Mouse (Mus musculus): Measurements from ENCODE around the gene Foxa3.
A peak's percentile ranks its signal among the peaks of the same experiment; 100 is the strongest.
"Not testable (repeated sequence)": the region's sequence is repeated elsewhere in the genome, so short reads cannot be mapped to it uniquely, and the experiment has no call there.

The Foxa3 gene

DNA sequence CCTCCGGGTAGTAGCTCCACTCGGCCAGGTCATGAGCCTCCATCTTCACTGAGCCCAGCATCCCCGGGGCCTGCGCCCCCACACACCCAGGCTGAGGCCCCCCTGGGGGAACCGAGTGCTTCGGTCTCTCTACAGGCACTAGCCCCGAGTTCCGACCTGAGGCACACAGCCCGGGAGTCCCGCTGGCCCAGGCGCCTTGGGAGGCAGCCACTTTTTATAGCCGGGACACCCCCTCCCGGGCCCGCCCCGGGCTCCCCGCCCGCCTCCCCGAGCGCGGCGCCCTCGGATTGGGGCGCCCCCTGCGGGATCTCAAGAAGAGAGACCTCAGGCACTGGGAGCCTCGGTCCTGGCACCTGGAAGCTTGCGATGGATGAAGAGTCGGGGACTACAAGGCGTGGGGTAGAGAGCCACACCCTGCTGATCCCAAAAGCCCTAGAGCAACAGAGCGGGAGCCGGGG is at the start of gene Foxa3:
Foxa3 (minus strand) TSS at position 182 of the 458 bp plus-strand sequence.
- no peak for DNase-seq (ENCODE audit: extremely low spot score, low read depth, low spot score)

DNA sequence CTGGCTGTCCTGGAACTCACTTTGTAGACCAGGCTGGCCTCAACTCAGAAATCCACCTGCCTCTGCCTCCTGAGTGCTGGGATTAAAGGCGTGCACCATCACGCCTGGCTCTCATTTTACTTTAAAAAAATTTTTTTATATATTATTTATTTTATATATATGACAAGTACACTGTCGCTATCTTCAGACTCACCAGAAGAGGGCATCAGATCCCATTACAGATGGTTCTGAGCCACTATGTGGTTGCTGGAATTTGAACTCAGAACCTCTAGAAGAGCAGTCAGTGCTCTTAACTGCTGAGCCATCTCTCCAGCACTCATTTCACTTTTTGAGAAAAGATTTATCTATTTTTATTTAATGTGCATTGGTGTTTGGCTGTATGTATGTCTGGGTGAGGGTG is 47.7 kb upstream of the Foxa3 start:
- DNase-seq (ENCODE audit: extremely low spot score, low read depth, low spot score), result not testable (repeated sequence)

DNA sequence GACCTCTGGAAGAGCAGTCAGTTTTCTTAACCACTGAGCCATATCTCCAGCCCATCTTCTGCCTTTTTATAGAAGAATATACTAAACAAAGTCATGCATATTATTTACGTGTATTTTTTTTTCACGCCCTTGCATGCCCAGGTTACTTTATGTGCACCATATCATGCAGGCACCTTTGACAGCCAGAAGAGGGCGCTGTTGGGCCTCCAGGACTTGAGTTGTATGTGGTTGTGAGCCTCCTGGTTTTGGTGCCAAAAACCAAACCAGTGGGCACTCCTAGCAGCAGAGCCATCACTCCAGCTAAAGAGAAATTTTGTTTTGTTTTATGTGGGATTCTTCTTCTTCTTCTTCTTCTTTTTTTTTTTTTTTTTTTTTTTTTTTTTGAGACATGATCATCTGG is 46.2 kb upstream of the Foxa3 start:
- DNase-seq (ENCODE audit: extremely low spot score, low read depth, low spot score), result no peak

DNA sequence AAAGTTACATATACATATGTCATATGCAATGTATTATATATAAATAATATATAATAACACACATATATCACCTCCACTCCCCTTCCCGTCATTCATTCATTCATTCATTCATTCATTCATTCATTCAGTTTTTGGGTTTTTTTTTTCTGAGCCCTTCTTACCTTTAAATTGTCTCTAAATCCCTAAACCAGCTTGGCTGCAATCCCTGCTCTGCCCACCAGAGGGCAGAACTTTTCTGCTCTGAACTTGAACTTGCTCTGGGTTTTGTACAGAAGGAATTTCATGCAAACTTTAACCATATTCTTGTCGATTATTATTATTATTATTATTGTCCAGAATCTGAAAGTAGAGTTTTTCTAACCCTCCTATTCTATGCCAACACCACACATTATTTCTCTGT is 45.4 kb upstream of the Foxa3 start:
- DNase-seq (ENCODE audit: extremely low spot score, low read depth, low spot score), result no peak

DNA sequence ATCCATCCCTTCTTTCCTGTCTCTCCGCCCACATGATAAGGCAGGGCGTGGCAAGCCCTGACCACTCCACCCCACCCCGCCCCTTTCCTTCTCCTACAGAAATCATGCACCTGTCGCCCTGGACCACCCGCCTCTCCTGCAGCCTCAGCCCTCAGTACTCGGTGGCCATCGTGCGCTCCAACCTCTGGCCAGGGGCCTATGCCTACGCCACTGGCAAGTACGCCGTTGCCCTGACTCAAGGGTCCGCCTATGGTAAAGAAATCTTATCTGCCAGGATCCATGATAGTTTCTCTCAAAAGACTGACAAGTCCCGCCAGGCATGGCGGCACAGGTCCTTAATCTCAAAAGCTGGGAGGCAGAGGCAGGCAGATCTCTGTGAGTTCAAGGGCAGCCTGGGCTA is 44.6 kb upstream of the Foxa3 start:
- no peak for DNase-seq (ENCODE audit: extremely low spot score, low read depth, low spot score)

DNA sequence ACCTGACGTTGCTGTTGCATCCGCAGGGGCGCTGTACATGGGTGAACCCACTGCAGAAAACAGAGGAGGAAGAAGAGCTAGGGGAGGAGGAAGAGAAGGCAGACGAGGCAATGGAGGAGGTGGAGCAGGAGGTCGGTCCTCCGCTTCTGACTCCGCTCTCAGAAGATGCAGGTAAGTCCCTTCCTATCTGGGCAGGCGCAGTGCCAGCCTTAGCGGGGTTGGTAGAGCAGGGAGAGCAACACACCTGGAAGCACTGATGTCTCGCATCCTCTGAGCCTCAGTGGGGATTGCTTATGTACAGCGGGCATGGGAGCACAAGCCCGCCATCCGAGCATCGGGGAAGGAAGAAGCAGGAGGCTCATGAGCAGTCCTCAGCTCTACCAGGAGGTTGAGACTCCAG is 43.7 kb upstream of the Foxa3 start:
- DNase-seq (ENCODE audit: extremely low spot score, low read depth, low spot score), result no peak

DNA sequence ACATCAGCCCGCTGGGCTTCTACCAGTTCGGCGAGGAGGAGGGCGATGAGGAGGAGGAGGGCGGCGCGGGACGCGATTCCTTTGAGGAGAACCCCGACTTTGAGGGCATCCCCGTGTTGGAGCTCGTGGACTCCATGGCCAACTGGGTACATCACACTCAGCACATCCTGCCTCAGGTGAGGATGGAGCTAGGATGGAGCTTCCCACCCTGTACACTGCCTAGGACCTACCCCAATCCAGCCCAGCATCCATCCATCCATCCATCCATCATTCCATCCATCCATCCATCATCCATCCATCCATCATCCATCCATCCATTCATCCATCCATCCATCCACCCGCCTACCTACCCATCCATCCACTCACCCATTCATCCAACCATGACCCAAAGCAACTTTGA is 42.6 kb upstream of the Foxa3 start:
- no peak for DNase-seq (ENCODE audit: extremely low spot score, low read depth, low spot score)

DNA sequence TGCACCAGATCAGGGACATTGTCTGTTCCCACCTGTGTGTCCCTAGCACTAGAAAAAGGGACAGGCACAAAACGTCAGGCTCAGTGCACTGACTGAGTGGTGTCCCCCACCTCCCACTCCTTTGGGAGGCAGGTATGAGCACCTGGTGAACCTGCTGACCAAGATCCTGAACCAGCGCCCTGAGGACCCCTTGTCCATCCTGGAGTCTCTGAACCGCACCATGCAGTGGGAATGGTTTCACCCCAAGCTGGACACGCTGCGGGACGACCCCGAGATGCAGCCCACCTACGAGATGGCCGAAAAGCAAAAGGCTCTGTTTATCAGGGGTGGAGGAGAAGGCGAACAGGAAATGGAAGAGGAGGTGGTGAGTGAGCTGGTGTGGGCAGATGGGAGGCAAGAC is 34.1 kb upstream of the Foxa3 start:
- no peak for DNase-seq (ENCODE audit: extremely low spot score, low read depth, low spot score)

DNA sequence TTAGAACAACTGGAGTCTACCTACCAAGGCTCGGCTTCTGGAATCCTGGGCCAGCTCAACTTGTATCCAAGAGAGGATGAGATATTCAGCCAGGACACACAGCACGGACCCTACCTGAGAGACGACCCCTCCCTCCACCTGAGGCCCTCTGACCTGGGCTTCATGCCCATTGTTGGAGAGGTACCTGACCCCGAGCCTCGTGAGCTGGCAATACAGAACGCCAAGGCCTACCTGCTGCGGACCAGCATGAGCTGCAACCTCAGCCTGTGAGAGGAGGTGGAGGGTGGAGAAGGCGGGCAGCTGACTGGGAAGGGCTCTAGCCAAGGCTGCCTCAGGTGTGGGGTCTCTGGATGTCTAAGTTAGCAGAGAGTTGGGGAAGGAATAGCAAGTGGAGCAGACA is 31.8 kb upstream of the Foxa3 start:
- no peak for DNase-seq (ENCODE audit: extremely low spot score, low read depth, low spot score)

DNA sequence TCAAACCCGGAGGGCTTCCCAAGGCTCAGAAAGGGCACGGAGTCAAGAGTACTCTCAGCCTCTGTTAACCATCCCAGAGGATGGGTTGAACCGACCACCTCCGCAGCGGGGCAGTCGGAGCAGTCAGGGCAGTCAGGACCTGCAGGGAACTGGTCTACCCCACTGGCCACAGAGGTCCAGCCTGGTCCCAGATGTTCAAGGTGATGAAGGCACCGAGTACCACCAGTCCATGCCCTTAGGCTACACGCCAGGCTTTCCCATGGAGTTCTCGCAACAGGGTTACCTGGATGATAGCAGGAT is 31.4 kb upstream of the Foxa3 start:
- DNase-seq (ENCODE audit: extremely low spot score, low read depth, low spot score), result no peak

DNA sequence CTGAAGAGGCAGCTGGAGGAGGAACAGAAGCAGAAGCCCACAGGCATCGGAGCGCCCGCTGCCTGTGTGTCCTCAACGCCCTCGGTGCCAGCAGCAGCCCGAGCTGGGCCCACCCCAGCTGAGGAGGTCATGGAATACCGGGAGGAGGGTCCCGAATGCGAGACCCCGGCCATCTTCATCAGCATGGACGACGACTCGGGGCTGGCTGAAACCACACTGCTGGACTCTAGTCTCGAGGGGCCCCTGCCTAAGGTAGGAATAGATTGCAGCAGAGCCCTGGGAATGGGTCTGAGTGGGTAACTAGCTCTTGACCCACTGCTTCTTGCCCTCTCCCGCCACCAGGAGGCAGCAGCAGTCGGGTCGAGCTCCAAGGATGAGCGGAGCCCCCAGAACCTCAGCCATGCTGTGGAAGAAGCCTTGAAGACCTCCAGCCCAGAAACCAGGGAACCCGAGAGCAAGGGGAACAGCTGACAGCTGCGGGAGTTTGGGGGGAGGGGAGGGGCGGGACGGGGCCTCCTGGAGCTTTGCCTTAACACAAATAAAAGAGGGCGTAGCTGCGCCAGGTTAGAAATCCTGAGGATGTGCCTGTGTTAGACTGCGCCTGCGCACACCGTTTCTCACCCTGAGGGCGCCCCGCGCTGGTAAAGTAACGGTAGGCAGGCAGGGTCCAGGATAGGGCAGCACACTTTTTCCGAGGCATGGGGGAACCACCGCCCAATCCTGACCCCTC is 30.9 kb upstream of the Foxa3 start, which contains the start of gene Rsph6a:
Rsph6a (plus strand) TSS at position 644 of the 730 bp plus-strand sequence.
- no peak for DNase-seq (ENCODE audit: extremely low spot score, low read depth, low spot score)

DNA sequence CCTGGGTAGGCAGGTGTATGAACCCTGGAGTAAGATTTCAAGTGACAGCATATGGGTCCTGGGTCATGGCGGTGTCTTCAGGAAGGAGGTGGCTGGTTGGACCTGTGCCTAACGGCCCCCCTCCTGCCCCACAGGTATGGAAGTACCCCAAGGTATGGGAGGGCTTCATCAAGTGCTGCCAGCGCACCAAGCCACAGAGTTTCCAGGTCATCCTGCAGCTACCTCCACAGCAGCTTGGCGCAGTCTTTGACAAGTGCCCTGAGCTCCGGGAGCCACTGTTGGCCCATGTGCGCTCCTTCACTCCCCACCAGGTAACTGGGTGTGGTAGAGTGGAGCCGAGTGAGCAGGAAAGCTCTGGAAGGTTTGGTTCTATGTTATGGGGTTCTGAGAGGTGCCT is 29.8 kb upstream of the Foxa3 start:
- no peak for DNase-seq (ENCODE audit: extremely low spot score, low read depth, low spot score)

DNA sequence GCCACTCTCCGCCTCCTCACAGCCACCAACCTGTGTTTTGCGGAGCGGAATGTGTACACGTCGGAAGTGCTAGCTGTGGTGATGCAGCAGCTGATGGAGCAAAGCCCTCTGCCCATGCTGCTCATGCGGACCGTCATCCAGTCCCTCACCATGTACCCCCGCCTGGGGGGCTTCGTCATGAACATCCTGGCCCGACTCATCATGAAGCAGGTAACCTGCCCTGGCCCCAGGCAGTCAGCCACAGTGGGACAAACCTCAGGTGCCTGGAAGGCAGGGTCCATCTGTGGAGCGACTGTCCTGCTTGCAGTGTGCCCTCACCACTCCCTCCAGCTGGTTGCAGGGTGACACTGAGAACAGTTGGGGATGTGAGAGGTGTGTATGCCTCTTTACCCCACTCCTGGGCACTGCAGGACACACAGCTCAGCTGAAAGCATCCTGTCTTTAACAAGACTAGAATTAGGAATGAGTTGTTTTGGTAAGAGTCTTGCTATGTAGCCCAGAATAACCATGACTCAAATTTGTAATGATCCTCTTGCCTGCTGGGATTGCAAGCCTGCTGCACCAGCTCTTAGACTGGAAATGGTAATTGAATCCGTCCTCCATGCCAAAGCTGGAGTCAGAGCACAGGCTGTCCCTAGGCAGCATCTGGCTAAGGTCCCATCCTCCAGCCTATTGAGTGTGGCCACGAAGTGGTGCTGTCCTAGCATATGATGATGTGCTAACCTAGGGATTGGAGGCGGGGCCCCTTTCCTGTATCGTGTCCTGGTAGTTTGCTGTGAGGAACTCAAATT is 29.2 kb upstream of the Foxa3 start:
- no peak for DNase-seq (ENCODE audit: extremely low spot score, low read depth, low spot score)

DNA sequence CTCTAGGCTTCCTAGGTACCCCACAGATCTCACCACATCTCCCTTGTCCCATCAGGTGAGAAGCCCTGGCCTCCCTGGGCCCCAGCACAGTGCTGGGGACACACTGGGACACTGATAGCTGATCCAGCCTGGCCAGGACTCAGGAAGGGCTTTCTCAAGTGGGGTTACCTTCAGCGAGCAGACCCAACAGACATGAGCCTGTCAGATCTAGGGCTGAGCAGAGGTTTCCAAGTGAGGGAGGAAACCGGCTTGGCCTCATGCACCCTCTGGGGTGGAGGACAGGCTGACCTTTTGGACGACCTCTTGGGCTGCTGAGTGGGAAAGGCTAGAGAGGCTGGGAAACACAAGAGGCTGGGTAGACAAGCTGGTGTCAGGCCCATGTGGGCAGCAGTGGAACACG is 27.8 kb upstream of the Foxa3 start:
- no peak for DNase-seq (ENCODE audit: extremely low spot score, low read depth, low spot score)

DNA sequence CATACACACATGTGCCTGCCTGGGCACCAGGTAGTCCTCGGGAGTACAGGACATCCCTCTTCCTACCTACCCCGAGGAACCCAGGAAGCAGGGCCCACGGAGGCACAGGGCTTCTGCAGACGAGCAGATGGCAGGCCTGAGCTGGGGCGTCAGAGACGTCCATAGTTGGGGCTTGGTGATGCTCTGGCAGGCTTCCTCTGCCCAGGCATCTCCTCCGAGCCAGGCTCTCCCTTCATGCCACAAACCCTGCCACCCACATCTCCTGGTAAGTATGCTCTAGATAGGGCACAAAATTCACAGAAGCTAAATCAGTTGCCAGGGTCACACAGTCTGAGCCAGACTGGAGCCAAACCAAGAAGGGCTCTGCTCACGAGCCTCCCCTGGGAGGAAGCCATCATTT is 26.8 kb upstream of the Foxa3 start:
- no peak for DNase-seq (ENCODE audit: extremely low spot score, low read depth, low spot score)

DNA sequence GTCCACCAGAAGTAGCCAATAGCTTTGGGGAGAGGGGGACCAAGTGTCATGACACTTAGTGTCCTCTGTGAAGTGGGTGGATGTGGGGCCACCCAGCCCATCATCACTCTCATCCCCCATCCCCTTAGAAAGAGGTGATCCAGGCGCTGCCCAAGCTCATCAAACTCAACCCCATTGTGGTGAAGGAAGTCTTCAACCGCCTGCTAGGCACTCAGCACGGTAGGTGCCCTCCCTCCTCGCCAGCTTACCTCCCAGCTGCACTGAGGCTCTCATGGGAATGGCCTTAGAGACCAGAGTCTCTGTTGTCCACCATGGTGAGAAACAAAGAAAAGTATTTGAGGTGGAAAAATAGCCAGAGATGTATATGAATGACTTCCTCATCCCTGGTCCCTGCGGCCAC is 25.9 kb upstream of the Foxa3 start:
- DNase-seq (ENCODE audit: extremely low spot score, low read depth, low spot score), result no peak

DNA sequence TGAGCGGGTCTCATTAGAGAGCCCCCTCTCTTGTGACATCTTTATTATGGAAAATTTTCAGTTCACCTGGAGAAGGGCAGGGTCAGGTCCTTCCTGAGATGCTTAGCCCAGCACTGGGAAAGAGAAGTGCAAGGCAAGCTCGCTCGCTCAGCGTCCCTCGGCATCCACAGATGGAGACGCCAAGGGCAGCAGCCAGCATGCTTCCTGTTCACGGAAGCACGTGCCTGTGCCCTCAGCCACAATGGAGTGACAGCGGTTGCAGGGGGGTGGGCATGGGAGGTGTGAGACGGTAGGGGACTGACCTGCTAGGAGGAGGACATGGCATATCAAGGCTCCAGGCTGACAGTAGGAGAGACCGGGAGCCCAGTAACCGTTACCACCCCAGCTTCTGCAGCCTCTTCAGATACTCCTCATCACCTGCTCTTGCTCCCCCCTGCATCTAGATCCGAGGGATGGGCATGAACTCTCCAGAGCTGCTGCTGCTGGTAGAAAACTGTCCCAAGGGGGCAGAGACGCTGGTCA is 24.7 kb upstream of the Foxa3 start:
- no peak for DNase-seq (ENCODE audit: extremely low spot score, low read depth, low spot score)

DNA sequence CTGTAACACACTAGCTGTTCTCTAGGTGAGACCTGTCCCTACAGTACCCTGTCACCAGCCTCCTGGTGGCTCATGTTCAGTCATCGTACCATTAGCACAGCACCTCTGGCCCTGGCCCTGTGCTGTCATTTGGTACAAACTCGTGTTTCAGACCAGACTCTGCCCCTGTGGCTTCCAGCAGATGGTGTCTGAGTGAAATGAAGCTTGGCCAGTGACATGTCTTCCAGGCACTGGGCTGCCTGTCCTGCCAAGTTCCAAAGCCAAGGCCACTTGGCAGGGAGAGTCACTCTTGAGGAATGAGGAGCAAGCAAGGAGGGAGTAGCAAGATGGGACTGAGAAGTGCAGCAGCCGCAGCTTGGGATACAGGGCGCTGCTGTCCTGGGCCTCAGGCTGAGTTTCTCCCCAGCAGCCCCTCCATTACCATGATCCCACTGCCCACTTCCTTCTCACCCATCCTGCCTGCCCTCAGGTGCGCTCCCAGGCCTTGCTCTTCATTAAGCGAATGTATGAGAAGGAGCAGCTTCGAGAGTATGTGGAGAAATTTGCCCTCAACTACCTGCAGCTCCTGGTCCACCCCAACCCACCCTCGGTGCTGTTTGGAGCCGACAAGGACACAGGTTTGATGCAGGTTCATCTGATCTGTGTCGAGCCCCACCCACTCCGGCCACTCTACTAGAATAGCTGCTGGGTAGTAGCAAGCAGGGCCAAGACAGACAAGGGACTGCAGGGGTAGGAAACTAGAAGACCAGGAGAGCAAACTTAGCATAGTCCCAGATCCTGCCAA is 23.1 kb upstream of the Foxa3 start:
- DNase-seq (ENCODE audit: extremely low spot score, low read depth, low spot score), result no peak

DNA sequence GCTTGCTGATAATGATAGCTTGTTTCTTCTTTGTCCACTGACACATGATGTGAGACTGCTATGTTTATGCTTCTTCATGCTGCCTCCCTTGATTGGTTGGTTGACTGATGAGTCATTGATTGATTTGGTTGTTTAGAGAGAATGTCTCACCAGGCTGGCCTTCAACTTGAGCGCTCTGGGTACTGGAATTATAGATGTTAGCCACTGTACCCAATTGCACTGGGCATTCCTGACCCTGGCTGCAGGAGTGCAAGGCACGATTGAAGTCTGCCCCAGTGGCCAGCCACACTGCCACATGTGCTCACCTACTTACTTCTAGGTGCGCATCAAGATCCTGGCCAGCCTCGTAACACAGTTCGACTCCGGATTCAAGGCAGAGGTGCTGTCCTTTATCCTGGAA is 21.3 kb upstream of the Foxa3 start:
- DNase-seq (ENCODE audit: extremely low spot score, low read depth, low spot score), result no peak

DNA sequence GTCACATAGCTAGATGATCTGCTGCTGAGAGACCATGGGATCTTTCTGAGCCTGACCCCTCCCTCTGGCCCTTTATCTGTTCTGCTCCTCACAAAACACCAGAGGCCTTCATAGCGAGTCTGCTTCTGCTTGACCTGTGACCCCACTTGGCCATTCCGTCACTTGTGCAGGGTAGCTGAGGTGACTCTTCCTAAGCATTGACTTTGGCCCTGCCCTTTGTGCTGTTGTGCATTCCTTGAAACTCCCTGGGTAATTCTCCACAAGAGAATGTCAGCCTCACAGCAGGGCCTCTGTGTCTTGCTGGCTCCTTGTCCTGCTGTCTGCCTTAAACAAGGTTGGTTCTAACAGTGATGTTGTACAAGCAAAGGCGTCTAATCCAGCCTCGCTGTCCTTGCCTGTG is 8.3 kb upstream of the Foxa3 start:
- no peak for DNase-seq (ENCODE audit: extremely low spot score, low read depth, low spot score)

DNA sequence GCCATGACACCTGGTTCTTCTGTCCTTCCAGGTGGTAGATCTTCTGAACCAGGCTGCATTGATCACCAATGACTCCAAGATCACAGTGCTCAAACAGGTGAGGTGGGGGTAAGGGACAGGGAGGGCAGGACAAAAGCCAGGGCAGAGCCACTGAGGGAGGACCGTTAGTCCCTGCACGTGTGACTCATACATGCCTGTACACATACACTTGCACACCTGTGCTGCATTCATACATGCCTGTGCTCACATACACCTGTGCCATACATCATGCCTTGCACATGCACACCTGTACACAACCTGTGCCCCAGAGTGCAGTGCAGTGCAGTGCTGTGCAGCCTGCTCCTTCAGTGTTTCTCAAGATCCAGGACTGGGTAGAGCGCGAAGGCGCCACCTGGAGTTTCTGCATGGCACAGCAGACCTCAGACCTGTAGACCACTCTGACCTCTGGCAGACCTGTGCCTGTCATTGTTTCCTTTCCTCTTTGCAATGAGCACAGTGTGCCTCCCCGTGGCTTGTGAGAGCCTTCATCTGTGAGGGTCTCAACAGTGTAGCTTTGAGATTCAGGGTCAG is 5.8 kb upstream of the Foxa3 start:
- DNase-seq (ENCODE audit: extremely low spot score, low read depth, low spot score), result peak; percentile 37
